Comparison of ENCODE assay signal across 8 mouse cellular contexts in genomic region chr11:100701301-100701700, GRCm38 (mm10). TPM values are rescaled to one million over a fixed set of nuclear protein-coding genes. Genes with fewer than 3 reads are reported as not detected.
DNase-seq lines count a peak whose midpoint lies in the region; ATAC-seq lines count a peak whose summit lies in the region.

No protein-coding gene starts in this region.

- H3K36me3 ChIP-seq in embryonic facial prominence, embryonic 11.5 days (replicated peaks; ENCODE audit: control insufficient read depth, insufficient read depth, low read depth, low read length): no peaks in the 10 kb centered on the region; the same call in 1 of the 2 replicates
- H3K36me3 ChIP-seq in heart, embryonic 16.5 days (ENCODE audit: control insufficient read depth, insufficient read depth): peaks cover 16% of the 10 kb centered on the region
- H3K36me3 ChIP-seq in stomach, embryonic 14.5 days (ENCODE audit: control insufficient read depth, insufficient read depth, low read length): peaks cover 14% of the 10 kb centered on the region

- no peak for ATAC-seq in embryonic facial prominence, embryonic 11.5 days (replicated peaks; ENCODE audit: insufficient number of reproducible peaks, low FRiP score, low TSS enrichment, low read depth)
- no peak for ATAC-seq in heart, embryonic 16.5 days (replicated peaks; ENCODE audit: extremely low read depth, insufficient read depth, low FRiP score)
- no peak for ATAC-seq in stomach, embryonic 14.5 days (ENCODE audit: insufficient number of reproducible peaks, insufficient read depth, low FRiP score, low read depth)

- H3K27ac ChIP-seq in embryonic facial prominence, embryonic 11.5 days (replicated peaks; ENCODE audit: low read depth, low read length): no peak overlapping the region
- H3K27ac ChIP-seq in heart, embryonic 16.5 days (ENCODE audit: low read length): no peak overlapping the region
- H3K27ac ChIP-seq in stomach, embryonic 14.5 days (ENCODE audit: low read length): no peak overlapping the region

- peak overlapping the region; percentile 30 for H3K4me2 ChIP-seq in embryonic facial prominence, embryonic 11.5 days (ENCODE audit: low read depth, low read length)
- H3K4me2 ChIP-seq in heart, embryonic 16.5 days (ENCODE audit: low read depth, low read length): peak overlapping the region; percentile 33; the same call in 1 of the 2 replicates
- H3K4me2 ChIP-seq in stomach, embryonic 14.5 days (replicated peaks; ENCODE audit: low read depth, low read length): peak overlapping the region; percentile 33

- peak overlapping the region; percentile 3; the same call in 1 of the 2 replicates for H3K9ac ChIP-seq in embryonic facial prominence, embryonic 11.5 days (replicated peaks; ENCODE audit: low read length)
- H3K9ac ChIP-seq in heart, embryonic 16.5 days (ENCODE audit: low read length): no peak overlapping the region; the same call in 1 of the 2 replicates
- H3K9ac ChIP-seq in stomach, embryonic 14.5 days (replicated peaks; ENCODE audit: low read depth, low read length): no peak overlapping the region

- no peaks in the 10 kb centered on the region for H3K27me3 ChIP-seq in embryonic facial prominence, embryonic 11.5 days (ENCODE audit: control insufficient read depth, insufficient read depth, low read length)
- no peaks in the 10 kb centered on the region for H3K27me3 ChIP-seq in heart, embryonic 16.5 days (ENCODE audit: control insufficient read depth, insufficient read depth, low read length)
- H3K27me3 ChIP-seq in stomach, embryonic 14.5 days (ENCODE audit: control insufficient read depth, insufficient read depth, low read length): no peaks in the 10 kb centered on the region

- H3K4me1 ChIP-seq in embryonic facial prominence, embryonic 11.5 days (ENCODE audit: control insufficient read depth, insufficient read depth, low read length): no peaks in the 10 kb centered on the region
- H3K4me1 ChIP-seq in heart, embryonic 16.5 days (ENCODE audit: control insufficient read depth, insufficient read depth, low read length): peaks cover 11% of the 10 kb centered on the region
- H3K4me1 ChIP-seq in stomach, embryonic 14.5 days (ENCODE audit: control insufficient read depth, insufficient read depth, low read length): peaks cover 3% of the 10 kb centered on the region; the same call in 1 of the 2 replicates

- intact Hi-C loops in heart, postnatal 25 days (cut with DNase I): no loop called here

- 3% methylated on average over 14 of the region's 14 CpGs for WGBS in embryonic facial prominence, embryonic 11.5 days
- WGBS in heart, embryonic 16.5 days: 6% methylated on average over 14 of the region's 14 CpGs
- WGBS in stomach, embryonic 14.5 days: 6% methylated on average over 14 of the region's 14 CpGs

- H3K4me3 ChIP-seq in embryonic facial prominence, embryonic 11.5 days (ENCODE audit: low read depth, low read length): 0 out of 2 replicates have a peak overlapping the region, but pooled peaks have one; percentile 12
- peak overlapping the region; percentile 26 for H3K4me3 ChIP-seq in heart, embryonic 16.5 days (ENCODE audit: low read length)
- peak overlapping the region; percentile 16; the same call in 1 of the 2 replicates for H3K4me3 ChIP-seq in stomach, embryonic 14.5 days (ENCODE audit: low read depth, low read length)

- H3K9me3 ChIP-seq in embryonic facial prominence, embryonic 11.5 days (replicated peaks; ENCODE audit: control insufficient read depth, low read length): no peaks in the 10 kb centered on the region
- no peaks in the 10 kb centered on the region for H3K9me3 ChIP-seq in heart, embryonic 16.5 days (replicated peaks; ENCODE audit: control insufficient read depth, low read length)
- no peaks in the 10 kb centered on the region for H3K9me3 ChIP-seq in stomach, embryonic 14.5 days (ENCODE audit: control insufficient read depth, low read depth, low read length)

- DNase-seq in heart, adult 11 months: peak; percentile 97
- no peak for DNase-seq in heart, postnatal 25 days (ENCODE audit: low spot score)
- peak; percentile 57 for DNase-seq in embryonic facial prominence, embryonic 11.5 days (ENCODE audit: low spot score)
- peak; percentile 53 for DNase-seq in kidney, postnatal 14 days
- DNase-seq in lung, postnatal 4 days: peak; percentile 79 to 86
- DNase-seq in yolk sac, embryonic 10.5 days (ENCODE audit: low spot score): no peak

RNA-seq across cellular contexts. Expression of gene Dhx58, which starts 2.8 kb away (rescaled TPM):
- under 1 TPM; 0.68 to 0.98 TPM for total RNA-seq in heart, postnatal 25 days (2021)
- polyA plus RNA-seq in embryonic facial prominence, embryonic 11.5 days (2014; fragmentation: Nextera tagmentation; extraction: Ambion mirVana): 1.2 and 1.8 TPM in 2 replicates
- polyA plus RNA-seq in heart, embryonic 16.5 days (2015; fragmentation: Nextera tagmentation; extraction: Ambion mirVana): 1.5 and 2.6 TPM in 2 replicates
- polyA plus RNA-seq in stomach, embryonic 14.5 days (2014; fragmentation: Nextera tagmentation; extraction: Ambion mirVana): 1.8 and 3.4 TPM in 2 replicates

RNA-seq across cellular contexts. Expression of gene Zfp385c, which starts 9.0 kb away (rescaled TPM):
- total RNA-seq in heart, postnatal 25 days (2021): under 1 TPM; 0.31 to 0.47 TPM
- 0.53 and 1.2 TPM in 2 replicates for polyA plus RNA-seq in embryonic facial prominence, embryonic 11.5 days (2014; fragmentation: Nextera tagmentation; extraction: Ambion mirVana)
- polyA plus RNA-seq in heart, embryonic 16.5 days (2015; fragmentation: Nextera tagmentation; extraction: Ambion mirVana): 0.26 and 0.60 TPM in 2 replicates
- polyA plus RNA-seq in stomach, embryonic 14.5 days (2014; fragmentation: Nextera tagmentation; extraction: Ambion mirVana): 0.22 TPM in 1 of 2 replicates, not detected in the other

RNA-seq across cellular contexts. Expression of gene Kat2a, which starts 11.0 kb away (rescaled TPM):
- total RNA-seq in heart, postnatal 25 days (2021): 10 to 100 TPM; 12.3 to 13.6 TPM
- 49.9 and 55.9 TPM in 2 replicates for polyA plus RNA-seq in embryonic facial prominence, embryonic 11.5 days (2014; fragmentation: Nextera tagmentation; extraction: Ambion mirVana)
- 30.5 and 31.7 TPM in 2 replicates for polyA plus RNA-seq in heart, embryonic 16.5 days (2015; fragmentation: Nextera tagmentation; extraction: Ambion mirVana)
- polyA plus RNA-seq in stomach, embryonic 14.5 days (2014; fragmentation: Nextera tagmentation; extraction: Ambion mirVana): 50.7 and 51.7 TPM in 2 replicates

RNA-seq across cellular contexts. Expression of gene Hspb9, which starts 12.3 kb away (rescaled TPM):
- total RNA-seq in heart, postnatal 25 days (2021): not detected
- not detected in 2 replicates for polyA plus RNA-seq in embryonic facial prominence, embryonic 11.5 days (2014; fragmentation: Nextera tagmentation; extraction: Ambion mirVana)
- polyA plus RNA-seq in heart, embryonic 16.5 days (2015; fragmentation: Nextera tagmentation; extraction: Ambion mirVana): 0.24 TPM in 1 of 2 replicates, not detected in the other
- polyA plus RNA-seq in stomach, embryonic 14.5 days (2014; fragmentation: Nextera tagmentation; extraction: Ambion mirVana): 0.41 and 0.56 TPM in 2 replicates

RNA-seq across cellular contexts. Expression of gene Rab5c, which starts 36.7 kb away (rescaled TPM):
- 10 to 100 TPM; 62.1 to 66.8 TPM for total RNA-seq in heart, postnatal 25 days (2021)
- polyA plus RNA-seq in embryonic facial prominence, embryonic 11.5 days (2014; fragmentation: Nextera tagmentation; extraction: Ambion mirVana): 76.6 and 86.1 TPM in 2 replicates
- 17.9 and 19.9 TPM in 2 replicates for polyA plus RNA-seq in heart, embryonic 16.5 days (2015; fragmentation: Nextera tagmentation; extraction: Ambion mirVana)
- polyA plus RNA-seq in stomach, embryonic 14.5 days (2014; fragmentation: Nextera tagmentation; extraction: Ambion mirVana): 55.5 and 65.7 TPM in 2 replicates

Comparison
In these comparisons a context has a peak if more than half of its experiments do, and no peak if none do; other contexts are left out.
1. DNase-seq: peak in heart, adult 11 months (single experiment), embryonic facial prominence, embryonic 11.5 days (single experiment), kidney, postnatal 14 days (single experiment) and lung, postnatal 4 days (2 of 2); none in heart, postnatal 25 days (single experiment) and yolk sac, embryonic 10.5 days (single experiment).
2. Peak in every context shown above with its lines, with median percentiles within 50 percentile points of each other: H3K4me2 ChIP-seq and H3K4me3 ChIP-seq.